Mouse (Mus musculus) testis, postnatal 14 days (tissue): ENCODE measurements at regions not wholly inside any gene's neighbourhood (a gene's known extent, or its start where the extent isn't known, plus 50 kb on each side); places are given as distances from the start of the nearest gene placed in this dataset.

Experiments
- DNase-seq: peaks from one replicate; pipeline ENCODE4 v3.0.0; 2021; ENCODE audit warnings: low spot score

DNA sequence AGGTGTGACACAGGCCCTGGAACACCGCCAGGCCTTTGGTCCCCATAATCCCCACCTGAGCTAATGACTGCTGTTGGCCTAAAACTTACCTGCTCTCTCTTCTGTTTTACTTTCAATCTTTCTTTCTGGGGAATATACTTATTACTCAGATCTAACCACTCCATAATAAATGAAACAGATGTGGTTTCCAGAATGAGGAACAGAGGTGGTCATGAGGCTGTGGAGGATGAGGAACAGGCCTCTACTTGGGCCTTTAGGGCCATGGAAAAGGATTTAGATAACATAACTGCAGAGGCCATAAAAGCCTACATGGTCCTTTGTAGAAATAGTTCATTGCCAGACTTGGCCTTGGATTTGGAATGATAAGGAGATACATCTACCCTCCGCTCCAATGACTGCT lies 74.1 kb downstream of the B3gnt5 start:
- no peak for DNase-seq

DNA sequence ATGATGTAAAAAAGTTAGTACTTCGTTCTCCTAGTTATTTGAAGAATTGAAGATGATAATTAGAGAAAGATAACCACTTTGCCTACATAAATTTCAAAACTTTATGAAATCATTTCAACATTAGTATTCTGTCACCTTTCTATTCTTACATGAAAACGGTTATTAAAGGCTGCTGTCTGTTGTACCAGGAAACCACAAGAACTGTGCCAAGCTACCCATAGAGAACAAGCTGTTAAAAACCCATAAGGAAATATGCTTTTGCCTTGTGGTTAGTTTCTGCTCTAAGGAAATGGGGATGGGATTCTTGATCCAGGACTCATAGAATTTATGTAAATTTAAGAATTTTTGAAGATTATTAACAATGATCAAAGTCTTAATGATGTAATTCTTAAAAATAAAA lies 74.7 kb downstream of the B3gnt5 start:
- DNase-seq, result no peak

DNA sequence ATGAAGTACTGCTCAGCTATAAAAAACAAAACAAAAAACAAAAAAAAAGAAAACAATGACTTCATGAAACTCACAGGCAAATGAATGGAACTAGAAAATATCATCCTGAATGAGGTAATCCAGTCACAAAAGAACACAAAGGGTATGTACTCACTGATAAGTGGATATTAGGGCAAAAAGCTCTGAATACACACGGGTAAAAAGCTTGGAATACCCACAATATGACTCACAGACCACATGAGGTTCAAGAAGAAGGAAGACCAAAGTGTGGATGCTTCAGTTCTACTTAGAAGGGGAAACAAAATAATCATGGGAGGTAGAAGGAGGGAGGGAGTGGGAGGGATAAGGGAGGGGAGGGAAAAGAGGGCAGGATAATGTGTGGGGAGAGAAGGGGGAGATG lies 79.8 kb downstream of the B3gnt5 start:
- no peak for DNase-seq

DNA sequence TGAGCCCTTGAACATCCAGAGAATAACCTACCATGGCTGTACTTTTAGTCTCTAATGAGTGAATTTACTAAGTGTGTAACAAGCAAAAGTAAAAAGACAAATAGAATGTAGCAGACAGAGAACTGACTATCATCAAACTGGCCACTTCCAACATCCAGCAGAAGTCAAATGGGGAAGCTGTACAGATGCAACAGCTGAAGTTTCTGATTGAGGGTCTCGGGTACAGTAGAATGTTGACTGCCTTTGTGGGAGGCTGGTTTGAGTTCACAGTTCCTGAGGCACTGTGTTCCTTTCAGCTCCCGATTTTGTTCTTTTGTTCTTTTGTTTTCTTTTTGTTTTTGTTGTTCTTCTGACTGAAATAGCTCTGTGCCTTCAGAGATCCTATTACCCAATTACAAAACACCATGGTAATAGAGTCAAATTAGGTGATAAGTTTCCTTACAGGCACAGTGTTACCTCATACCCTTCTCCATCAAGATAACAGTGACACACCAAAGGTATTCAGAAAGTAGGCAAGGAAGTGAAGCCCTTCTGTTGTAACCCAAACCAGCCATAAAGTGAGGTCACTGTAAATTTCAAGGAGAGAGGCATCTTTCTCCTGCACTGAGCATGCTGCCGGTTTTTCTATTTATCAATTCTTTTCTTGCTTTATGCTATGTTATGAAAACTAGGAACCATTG lies 82.5 kb downstream of the B3gnt5 start:
- no peak for DNase-seq

DNA sequence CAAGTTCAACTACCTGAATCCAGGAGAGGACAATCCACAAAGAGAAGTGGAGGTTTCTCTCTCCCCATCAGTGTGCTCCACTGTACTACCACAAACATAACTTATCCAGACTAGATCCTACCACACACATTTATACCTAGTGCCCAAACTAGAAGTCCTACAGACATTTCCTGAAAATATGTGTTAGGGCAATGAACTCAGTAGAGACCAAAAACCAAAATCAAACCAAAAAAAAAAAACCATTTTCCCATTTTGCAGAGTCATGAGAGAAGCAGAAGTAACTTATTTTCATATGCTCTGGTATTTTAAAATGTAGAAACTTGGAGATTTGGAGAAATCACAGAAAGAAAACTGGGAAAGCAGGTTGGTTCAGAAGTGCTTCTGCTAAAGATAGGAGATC lies 83.7 kb downstream of the B3gnt5 start:
- no peak for DNase-seq

DNA sequence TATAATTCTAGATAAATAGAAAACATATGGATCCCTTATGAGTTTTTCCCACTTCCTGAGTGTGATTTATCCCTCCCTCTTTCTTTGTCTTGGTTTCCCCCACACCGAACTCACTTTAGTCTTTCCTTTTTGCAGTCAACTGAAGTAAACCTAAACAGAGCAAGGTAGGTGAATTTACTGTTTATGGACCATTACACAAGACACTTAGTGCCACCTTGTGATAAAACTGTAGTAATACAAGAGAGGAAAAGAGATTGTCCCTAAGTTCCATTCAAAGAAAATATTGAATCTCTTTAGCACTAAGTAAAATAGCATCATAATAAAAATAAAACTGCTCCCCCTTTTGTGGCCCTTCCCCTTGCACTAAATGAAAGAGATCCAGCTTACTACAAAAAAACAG lies 88.4 kb downstream of the B3gnt5 start:
- DNase-seq, result no peak

DNA sequence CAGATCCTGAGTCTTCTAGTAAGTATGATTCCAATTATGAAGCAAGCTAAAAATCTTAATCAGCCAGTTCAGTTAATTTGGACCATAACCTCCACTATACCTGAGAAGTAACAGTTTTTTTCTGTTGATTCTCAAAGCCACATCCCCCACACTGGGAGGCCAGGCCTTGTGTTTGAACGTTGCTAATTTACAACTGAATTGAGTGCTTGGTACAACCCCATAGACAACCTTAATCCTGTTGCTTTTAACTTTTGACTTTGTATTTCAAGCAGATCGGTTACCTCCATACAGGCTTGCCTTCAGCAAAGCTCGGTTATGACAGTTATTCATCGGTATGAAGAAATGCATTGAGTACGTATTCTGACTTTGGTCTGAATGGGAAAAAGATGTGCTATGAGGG lies 105.3 kb downstream of the B3gnt5 start:
- no peak for DNase-seq

DNA sequence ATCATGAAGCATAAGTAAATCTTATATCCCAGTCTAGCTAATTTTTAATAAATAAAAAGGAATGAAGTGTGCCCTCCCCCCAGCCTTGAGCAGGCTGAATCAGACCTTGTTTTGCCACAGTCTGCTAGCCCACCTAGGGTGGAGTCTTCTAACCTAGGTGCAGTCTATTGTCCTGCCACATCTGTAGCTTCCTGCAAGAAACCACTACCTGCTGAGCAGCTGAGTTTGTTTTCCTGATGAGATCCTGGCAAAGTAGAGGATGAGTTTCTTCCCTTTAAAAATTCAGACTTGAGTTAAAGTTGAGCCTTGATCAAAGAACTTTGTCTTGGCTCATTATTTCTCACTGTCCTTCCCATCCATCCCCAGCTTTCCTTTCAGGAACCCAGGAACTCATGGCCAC lies 105.9 kb downstream of the B3gnt5 start:
- DNase-seq, result no peak

DNA sequence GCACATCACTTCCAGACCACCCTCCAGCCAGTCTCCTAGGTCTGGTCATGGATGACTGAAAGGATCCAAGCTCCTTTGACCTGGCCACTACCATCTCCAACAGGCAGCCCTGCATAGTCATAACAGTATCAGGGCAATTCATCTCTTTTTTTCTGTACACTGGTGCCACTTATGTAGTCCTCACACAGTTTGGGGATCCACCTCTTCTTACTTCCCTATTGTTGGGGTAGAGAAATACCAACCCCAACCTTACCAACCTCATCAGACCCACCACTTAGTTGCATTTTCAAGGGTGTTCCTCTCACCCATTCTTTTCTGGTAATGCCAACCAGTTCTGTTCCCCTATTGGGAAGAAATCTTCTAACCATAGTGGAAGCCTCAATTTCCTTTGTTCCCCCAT lies 109.4 kb downstream of the B3gnt5 start:
- DNase-seq, result no peak

DNA sequence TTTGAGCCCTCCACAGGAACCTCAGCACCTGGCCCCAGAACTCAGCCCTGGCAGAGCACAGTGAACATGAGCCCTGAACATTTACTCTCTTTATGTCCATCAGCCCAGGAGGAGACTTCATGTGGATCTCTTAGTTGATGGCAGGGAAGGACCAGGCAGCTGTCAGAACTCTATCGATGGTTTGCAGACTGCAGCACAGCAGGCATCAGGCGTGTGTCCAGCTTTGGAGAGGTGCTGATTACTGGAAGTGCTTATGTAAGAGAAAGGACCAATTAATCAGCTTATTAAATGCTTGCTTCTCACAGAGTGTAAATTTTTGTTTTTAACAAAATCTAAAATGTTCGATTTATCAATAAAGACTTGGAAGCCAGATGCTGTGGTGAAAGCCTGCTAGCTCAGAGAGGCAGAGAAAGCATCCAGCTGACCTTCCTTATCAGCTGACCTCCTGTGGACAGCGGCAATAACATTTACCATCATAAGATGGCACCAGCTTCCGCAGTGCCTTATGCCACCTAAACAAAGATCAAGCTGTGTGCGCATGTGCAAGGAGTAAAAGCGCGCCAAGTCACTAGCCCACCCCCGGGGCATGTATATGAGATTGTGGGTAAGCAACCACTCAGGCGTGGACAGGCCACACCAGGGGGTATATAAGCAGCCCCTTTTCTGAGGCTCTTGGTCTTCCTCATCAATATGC lies 105.8 kb downstream of the Klhl6 start:
- no peak for DNase-seq

DNA sequence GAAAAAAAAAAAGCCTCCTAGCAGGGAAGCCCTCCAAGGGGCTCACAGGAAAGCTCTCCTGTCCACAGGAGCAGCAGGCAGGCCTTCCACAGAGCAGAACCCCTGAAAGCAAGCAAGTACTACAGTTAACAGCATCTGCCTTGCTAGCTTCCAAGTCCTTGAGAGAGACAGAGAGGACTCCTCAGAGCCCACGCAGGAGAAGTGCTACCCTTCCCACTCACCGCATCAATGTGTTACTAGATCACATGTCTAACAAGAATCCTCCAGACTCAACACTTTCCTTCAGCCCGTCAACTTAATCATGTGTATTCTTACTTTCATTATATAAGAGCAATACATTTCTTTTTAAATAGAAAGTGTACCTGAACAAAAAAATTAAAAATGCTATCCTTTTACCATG lies 99.9 kb downstream of the Klhl6 start:
- no peak for DNase-seq

DNA sequence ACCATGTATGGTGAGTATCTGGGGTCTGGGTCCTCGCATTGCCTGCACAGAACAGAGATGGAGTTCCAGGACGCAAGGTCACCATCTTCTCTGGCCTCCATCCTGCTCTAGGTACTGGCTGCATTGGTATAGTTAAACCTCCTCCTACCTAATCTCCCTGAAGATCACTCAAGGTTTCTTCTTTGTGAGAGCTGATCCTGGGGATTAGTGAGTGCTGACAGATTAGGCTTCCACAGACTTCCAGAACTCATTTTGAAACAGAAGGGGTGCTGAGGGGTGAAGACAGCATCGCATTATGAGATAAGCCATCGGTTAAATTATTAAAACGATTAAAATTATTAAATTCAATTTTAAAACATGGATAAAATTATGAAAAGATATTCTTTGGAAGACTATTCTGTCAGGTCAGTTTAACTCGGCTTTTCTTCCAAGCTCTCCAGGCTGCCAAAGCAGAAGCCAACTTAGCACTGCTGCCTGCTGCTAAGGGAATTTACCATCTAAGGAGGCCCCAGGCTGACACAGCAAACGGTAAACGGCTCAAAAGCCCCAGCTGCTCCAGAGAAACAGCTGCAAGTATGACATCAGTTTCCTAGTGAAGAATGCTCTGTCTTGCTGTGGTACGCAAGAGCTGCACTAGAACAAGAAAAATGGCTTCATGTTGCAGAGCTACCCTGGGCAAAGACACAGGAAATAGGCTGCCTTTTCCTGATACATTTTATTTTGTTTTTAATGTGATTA lies 98.9 kb downstream of the Klhl6 start:
- DNase-seq, result no peak

DNA sequence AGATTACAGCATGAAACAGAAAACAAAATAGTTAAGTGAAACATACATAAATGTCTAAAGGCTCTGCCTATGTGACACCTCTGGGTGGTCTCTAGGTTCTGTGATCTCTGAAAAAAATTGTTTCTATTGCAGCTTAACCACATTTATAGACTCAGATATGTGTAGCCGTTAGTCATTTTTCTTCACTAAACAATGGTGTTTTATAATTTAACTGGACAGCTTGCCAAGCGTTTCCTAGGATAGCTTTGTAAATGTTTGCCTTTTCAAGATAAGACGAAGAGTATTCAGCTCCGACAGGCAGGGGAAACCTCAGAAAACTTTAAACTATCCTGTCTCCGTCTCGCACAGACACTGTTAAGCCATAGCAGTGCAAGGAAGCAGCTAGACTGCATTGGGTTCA lies 98.3 kb downstream of the Klhl6 start:
- DNase-seq, result no peak

DNA sequence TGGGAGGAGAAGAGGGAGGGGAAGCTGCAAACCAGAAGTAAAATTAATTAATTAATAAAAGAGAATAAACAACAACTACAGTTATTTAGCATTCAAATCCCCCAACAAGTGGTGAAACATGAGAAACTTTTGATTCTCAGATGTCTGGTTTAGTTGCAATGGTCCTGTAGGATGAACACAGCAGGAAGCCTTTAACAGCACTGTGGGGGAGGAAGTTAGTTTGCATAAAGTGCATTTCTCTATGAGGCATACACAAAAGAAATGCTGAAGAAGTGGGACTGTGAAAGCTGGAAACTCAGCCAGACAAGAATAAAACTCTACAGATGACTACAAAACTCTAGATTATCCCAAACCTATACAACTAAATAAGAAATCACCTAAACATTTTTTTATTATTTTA lies 96.2 kb downstream of the Klhl6 start:
- no peak for DNase-seq

DNA sequence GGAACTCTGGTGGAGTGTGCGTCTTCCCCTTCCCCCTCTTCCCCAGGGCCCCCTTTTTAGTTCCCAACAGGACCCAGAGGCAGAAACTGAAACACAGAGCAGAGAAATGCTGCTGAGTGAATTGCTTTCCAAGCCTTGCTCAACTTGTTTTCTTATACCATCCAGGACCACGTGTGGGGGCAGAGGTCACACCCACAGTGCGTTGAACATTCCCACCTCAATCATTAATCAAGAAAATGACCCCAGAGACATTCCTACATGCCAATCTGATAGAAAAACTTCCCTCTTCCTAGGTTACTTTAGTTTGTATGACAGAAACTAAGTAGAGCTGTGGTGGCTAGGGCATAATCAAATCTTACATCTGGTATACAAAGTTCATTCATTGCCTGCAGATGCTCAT lies 93.3 kb downstream of the Klhl6 start:
- DNase-seq, result no peak

DNA sequence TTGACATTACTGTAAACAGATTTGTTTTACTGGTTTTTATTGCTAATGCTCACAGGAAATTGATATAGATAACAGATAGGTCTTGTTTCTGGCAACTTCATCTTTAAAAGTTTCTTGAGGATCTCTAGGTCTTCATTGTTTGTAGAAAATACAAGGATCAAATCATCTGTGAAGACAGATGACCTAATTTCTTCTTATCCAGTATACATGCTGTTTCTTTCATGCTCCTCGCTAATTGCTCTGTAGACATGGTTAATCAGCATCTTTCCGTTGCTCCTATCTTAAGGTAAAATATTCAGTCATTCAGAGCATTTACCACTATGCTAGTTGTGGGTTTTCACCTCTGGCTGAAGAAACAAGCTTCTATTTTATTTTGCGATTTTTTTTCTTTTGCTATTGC lies 91.4 kb downstream of the Klhl6 start:
- DNase-seq, result no peak

DNA sequence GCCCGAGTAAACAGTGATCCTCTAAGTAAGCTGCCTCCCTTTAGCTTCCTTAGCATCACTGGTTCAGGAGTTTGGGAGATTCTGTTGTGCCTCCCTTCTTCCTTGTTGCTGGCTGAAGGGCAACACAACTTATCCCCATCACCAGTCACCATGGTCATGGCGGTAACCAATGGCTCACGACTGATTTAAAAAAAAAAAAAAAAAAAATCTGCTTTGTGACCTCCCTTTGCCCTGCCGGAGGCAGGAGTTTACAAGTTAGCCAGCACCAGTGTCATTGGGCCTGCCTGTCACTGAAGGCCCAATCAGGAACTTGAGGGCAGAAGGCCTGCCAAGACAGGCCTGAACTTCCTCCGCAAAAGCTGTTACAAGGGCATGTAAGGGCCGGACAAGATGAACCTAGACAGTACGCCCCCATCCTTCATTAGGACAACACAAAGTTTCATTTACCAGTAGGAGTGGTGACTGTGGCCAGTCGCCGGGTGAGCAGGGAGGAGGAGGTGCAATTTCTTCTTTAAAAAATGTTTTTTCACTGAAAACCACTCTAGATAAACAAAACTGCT lies 88.3 kb downstream of the Klhl6 start:
- peak; percentile 73 for DNase-seq
